Mouse (Mus musculus) embryonic fibroblast, embryonic 13.5 days (primary cell): ENCODE data around the gene Bcar3. TPM values are rescaled to one million over a fixed set of nuclear protein-coding genes. Genes with fewer than 3 reads are reported as not detected.
A peak's percentile ranks its signal among the peaks of the same experiment; 100 is the strongest.
"Not testable (repeated sequence)": the region's sequence is repeated elsewhere in the genome, so short reads cannot be mapped to it uniquely, and the experiment has no call there.

ENCODE experiments used
- H3K27ac ChIP-seq: 2 replicates; pipeline ENCODE4 v1.5.1; 2012; ENCODE audit warnings: low read length, control low read depth, inconsistent platforms; ENCODE audit not compliant: insufficient read depth
- H3K4me1 ChIP-seq: 2 replicates; pipeline ENCODE4 v1.6.1; 2011; ENCODE audit warnings: low read length; ENCODE audit not compliant: control insufficient read depth, insufficient read depth
- H3K4me3 ChIP-seq: 2 replicates; pipeline ENCODE4 v1.5.1; 2011; ENCODE audit warnings: mild to moderate bottlenecking, control low read depth, low read length; ENCODE audit not compliant: insufficient read depth
- CTCF ChIP-seq: IDR thresholded peaks from 2 replicates; pipeline ENCODE4 v1.5.1; 2011; ENCODE audit warnings: mild to moderate bottlenecking, control low read depth, low read length, moderate library complexity, borderline replicate concordance; ENCODE audit not compliant: insufficient read depth
- POLR2A ChIP-seq: IDR thresholded peaks from 2 replicates; pipeline ENCODE4 v1.6.1; 2011; ENCODE audit warnings: low read depth, mild to moderate bottlenecking, control low read depth, low read length, moderate library complexity
- polyA plus RNA-seq: library from polyadenylated mRNA; stranded (reverse); fragments of >200 nt; gene quantifications from 2 replicates; pipeline ENCODE4 v1.2.4, GENCODE M21; 2011; ENCODE audit warnings: low read depth; ENCODE audit not compliant: missing spikeins, insufficient read length

Bcar3 gene
- polyA plus RNA-seq, 1 experiment: 4.2 TPM

DNA sequence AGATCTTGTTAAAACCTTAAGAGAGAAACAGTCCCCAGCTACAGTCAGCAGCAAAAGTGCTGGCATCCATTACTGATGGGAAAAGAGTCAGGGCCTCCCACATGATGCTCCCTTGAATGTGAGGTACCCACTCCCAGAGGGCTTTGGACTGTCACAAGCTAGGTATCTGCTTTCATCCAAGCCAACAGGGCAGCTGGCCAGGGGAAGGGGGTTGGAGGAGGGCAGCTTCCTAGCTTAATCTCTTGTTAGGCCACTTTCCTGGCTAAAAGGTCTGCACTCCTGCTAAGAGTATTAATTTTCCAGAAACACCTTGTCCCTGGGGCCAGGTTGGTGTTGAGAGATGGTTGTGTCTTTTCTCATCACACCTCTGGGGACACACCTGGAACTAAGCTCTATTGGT, 82.1 kb downstream of the Bcar3 start:
- H3K4me1 ChIP-seq: peaks cover 16% of the 10 kb centered on the region
- no peak overlapping the region for H3K27ac ChIP-seq
- TF ChIP-seq POLR2A: no peak
- no peak for TF ChIP-seq CTCF
- H3K4me3 ChIP-seq: no peak overlapping the region

DNA sequence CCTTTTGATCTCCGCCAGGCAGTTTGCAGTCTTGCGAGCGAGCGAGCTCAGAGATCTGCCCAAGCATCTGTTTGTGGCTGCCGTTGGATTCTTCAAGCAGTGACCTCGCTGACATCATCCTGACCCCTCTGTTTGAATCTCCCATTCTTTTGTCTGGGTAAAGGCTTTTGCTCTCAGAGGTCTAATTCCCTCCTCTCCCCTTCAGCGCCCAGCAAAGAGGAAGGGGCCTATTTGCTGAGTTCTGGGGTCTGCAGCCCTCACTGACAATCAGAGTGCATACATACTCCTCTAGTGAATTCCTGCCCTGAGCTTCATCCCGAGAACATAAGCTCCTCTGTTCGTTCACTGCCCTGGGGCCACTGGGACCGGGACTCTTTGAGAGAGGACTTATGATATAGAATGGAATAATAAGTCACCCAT, 82.5 kb downstream of the Bcar3 start:
- Histone ChIP-seq H3K4me3 (no peak overlapping the region), H3K4me1 (peaks cover 16% of the 10 kb centered on the region), H3K27ac (peak overlapping the region; percentile 58)
- no peak for TF ChIP-seq CTCF
- no peak for TF ChIP-seq POLR2A

- TF ChIP-seq POLR2A (no peak), CTCF (no peak)
- Histone ChIP-seq H3K4me3 (no peak overlapping the region), H3K27ac (peak overlapping the region; percentile 58), H3K4me1 (peaks cover 13% of the 10 kb centered on the region)
Measured at GRCm38 (mm10) chr3:122376841-122377464, 83.0 kb downstream of the Bcar3 start.

DNA sequence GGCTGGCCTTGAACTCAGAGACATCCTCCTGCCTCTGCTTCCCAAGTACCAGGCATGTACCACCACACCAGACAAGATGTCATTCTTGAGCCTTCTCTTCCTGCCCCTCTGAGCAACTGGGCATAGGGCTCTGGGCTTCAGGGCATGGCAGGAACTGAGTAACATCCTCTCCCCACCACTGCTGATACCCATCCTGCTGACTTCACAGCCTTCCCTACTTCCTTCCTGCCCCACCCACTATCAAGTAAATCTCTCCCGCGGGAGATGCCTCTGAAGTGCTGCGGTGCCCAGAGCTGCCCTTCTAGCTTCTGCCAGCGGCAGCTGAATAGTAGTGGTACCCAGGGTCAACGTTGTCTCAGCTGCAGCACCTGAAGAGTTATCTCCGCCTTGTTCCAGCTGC, 84.7 kb downstream of the Bcar3 start:
- Histone ChIP-seq H3K4me1 (peaks cover 10% of the 10 kb centered on the region), H3K27ac (no peak overlapping the region), H3K4me3 (no peak overlapping the region)
- no peak for TF ChIP-seq POLR2A
- TF ChIP-seq CTCF: no peak

- H3K27ac ChIP-seq: no peak overlapping the region
- TF ChIP-seq CTCF (no peak), POLR2A (no peak)
- no peak overlapping the region for H3K4me3 ChIP-seq
- peaks cover 8% of the 10 kb centered on the region for H3K4me1 ChIP-seq
Measured at GRCm38 (mm10) chr3:122380776-122381175, 86.8 kb downstream of the Bcar3 start.

DNA sequence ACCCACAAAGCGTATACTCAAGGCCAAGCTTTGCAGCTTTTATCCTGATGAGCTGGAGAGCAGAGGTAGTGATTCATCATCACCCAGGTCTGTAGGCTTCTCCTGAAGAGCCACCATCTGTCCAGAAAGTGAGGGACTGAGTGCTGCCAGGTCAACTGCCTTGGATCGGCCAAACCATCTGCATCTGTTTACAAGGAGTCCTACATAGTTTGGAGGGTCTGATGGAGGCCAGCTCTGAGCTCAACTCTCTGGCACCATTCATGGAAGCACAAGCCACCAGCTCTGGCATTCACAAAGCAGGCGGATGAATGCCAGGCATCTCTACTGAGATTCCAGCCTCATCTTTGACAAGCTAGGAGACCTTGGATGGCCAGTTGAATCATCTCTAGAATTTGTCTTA, 87.7 kb downstream of the Bcar3 start:
- no peak overlapping the region for H3K4me3 ChIP-seq
- TF ChIP-seq POLR2A: no peak
- no peak for TF ChIP-seq CTCF
- no peak overlapping the region for H3K27ac ChIP-seq
- peaks cover 4% of the 10 kb centered on the region for H3K4me1 ChIP-seq

GRCm38 (mm10) chr3:122386444-122386843, 92.5 kb downstream of the Bcar3 start:
- no peak for TF ChIP-seq POLR2A
- TF ChIP-seq CTCF: no peak
- Histone ChIP-seq H3K4me3 (no peak overlapping the region), H3K4me1 (peaks cover under 1% of the 10 kb centered on the region), H3K27ac (no peak overlapping the region)

GRCm38 (mm10) chr3:122387771-122388170, 93.8 kb downstream of the Bcar3 start:
- Histone ChIP-seq H3K27ac (no peak overlapping the region), H3K4me3 (no peak overlapping the region), H3K4me1 (peaks cover 6% of the 10 kb centered on the region)
- TF ChIP-seq POLR2A (no peak), CTCF (no peak)

DNA sequence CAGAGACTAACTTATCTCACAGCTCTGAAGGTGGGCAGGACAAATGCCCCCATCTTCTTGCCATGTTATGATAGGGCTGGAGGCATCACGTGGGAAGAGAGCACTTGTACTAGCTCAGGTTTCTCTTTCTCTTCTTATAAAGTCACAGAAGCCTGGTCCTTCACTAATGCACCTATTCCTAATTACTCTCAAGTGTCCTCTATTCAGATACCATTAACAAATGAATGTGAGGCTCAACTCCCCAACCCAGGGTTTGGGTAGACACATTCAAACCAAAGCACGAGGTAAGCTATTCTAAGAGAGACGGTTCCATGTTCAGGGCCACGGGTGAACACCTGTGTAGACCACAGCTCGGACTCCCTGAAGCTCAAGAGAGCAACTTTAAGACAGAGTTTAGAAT, 96.0 kb downstream of the Bcar3 start:
- Histone ChIP-seq H3K27ac (no peak overlapping the region), H3K4me3 (no peak overlapping the region), H3K4me1 (peaks cover 6% of the 10 kb centered on the region)
- TF ChIP-seq POLR2A (no peak), CTCF (no peak)

DNA sequence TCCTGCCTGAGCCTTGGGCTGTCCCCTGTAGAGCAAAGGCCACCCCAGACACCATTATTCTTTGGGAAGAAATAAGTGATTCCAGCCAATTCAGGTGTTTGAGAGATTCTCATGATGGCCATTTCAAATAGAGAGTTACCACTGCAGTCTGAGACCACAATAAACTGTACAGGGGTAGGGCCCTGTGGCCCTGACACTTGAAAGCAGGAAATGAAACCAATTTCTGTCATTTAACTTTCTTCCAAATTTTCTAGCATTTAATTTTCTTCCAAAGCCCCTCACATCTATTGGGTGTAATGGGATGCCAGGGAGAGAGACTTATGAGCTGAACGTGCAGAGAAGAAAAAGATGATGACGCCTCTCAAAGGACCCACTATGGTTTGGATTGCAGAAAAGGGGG, 97.2 kb downstream of the Bcar3 start:
- no peak overlapping the region for H3K4me3 ChIP-seq
- no peak for TF ChIP-seq POLR2A
- no peak for TF ChIP-seq CTCF
- H3K27ac ChIP-seq: no peak overlapping the region
- peaks cover 6% of the 10 kb centered on the region for H3K4me1 ChIP-seq

- H3K27ac ChIP-seq: no peak overlapping the region
- peaks cover 6% of the 10 kb centered on the region for H3K4me1 ChIP-seq
- H3K4me3 ChIP-seq: no peak overlapping the region
- no peak for TF ChIP-seq POLR2A
Measured at GRCm38 (mm10) chr3:122391816-122392215, 97.9 kb downstream of the Bcar3 start.

DNA sequence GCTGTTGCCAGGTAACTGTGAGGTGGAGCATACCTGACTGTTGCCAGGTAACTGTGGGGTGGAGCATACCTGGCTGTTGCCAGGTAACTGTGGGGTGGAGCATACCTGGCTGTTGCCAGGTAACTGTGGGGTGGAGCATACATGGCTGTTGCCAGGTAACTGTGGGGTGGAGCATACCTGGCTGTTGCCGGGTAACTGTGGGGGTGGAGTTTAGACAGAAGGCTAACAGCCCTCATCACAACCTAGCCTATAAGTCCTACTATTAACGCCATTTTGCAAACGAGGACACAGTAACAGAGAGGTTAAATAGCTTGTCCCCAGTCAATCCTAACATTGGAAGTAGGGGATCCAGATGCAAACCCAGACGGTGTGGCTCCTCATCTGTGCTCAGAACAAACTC, 99.5 kb downstream of the Bcar3 start:
- H3K27ac ChIP-seq, H3K4me3 ChIP-seq, H3K4me1 ChIP-seq: not testable (repeated sequence)
